Mouse (Mus musculus): ENCODE results near the gene Ly6f. TPM values are rescaled to one million over a fixed set of nuclear protein-coding genes. Genes with fewer than 3 reads are reported as not detected.
"Not testable (repeated sequence)": the region's sequence is repeated elsewhere in the genome, so short reads cannot be mapped to it uniquely, and the experiment has no call there.

Ly6f gene
- polyA plus RNA-seq, 1 experiment, result not detected

DNA sequence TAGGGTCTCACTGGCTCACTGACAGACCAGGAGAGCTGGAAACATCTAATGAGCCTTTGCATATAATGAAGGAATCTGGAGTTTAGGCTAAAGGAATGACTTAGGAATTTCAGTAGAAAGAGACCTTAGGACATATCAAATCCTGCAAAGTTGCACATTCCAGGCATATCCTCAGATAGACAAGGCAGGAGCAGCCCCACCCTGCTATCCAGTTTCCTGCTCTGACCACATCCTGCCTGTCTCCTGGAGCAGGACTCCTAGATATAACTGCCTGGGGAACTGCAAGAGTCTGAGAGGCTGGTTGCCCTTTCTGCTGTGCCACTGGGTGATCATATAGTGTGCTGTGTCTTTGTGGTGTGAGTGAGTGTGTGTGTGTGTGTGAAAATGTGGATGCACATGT, 1.9 kb downstream of the Ly6f start:
- Histone ChIP-seq H3K4me3 (ENCODE audit: insufficient read depth, low read length) (no peak overlapping the region), H3K4me1 (ENCODE audit: control insufficient read depth, insufficient read depth, low read length) (no peaks in the 10 kb centered on the region), H3K27ac (ENCODE audit: insufficient read depth, low read length) (no peak overlapping the region)
- no peak for TF ChIP-seq POLR2A (IDR thresholded peaks at IDR 0.05; ENCODE audit: extremely low read depth, insufficient read depth, low read length)
- TF ChIP-seq CTCF (IDR thresholded peaks at IDR 0.05; ENCODE audit: extremely low read depth, insufficient read depth, low read length), result no peak

DNA sequence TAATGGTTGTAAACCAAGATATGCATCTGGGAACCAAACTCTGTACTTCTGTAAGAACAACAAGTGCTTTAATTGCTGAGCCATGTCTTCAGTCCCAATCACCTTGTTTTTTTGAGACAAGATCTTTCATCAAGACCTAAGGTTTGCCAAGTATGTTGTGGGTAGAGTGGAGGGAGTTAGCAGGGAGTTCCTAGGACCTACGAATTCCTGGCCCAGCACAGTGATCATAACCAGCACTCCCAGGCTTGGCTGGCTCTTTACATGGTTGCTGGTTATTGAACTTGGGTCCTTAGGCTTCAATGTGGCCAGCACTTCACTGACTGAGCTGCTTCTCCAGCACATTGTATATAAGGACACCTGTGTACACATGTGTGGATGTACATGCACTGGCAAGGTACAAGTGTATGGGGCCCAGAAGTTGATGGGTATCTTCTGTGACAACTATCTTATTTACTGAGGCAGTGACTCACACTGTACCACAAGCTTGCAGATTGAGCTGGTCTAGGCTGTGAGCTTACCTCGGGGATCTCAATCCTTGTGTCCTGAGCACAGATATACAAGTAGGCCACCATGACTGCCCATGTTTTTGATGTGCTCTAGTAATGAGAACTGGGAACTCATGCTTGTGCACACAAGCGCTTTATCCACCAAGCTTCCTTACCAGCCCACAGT, 2.6 kb downstream of the Ly6f start:
- TF ChIP-seq POLR2A (IDR thresholded peaks at IDR 0.05; ENCODE audit: extremely low read depth, insufficient read depth, low read length) (no peak), CTCF (IDR thresholded peaks at IDR 0.05; ENCODE audit: extremely low read depth, insufficient read depth, low read length) (no peak)
- no peaks in the 10 kb centered on the region for H3K4me1 ChIP-seq (ENCODE audit: control insufficient read depth, insufficient read depth, low read length)

DNA sequence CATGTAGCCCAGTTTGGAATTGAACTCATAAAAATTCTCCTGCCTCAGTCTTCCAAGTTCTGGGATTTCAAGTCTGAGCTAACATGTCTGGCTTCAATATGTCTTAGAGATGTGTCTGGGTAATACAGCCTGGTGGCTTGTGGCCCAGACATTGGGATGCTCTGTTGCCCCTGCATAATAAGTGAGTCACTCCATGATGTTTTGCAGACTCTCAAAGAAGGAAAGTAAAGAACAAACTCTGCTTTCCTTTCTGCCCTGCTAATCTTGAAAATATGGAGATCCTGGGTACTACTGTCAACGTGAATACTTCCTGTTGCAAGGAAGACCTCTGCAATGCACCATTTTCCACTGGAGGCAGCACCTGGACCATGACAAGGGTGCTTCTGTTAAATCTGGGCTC, 3.2 kb downstream of the Ly6f start:
- H3K27ac ChIP-seq (ENCODE audit: insufficient read depth, low read length), result no peak overlapping the region
- no peak overlapping the region for H3K4me3 ChIP-seq (ENCODE audit: insufficient read depth, low read length)
- H3K4me1 ChIP-seq (ENCODE audit: control insufficient read depth, insufficient read depth, low read length), result no peaks in the 10 kb centered on the region
- TF ChIP-seq POLR2A (IDR thresholded peaks at IDR 0.05; ENCODE audit: extremely low read depth, insufficient read depth, low read length) (no peak), CTCF (IDR thresholded peaks at IDR 0.05; ENCODE audit: extremely low read depth, insufficient read depth, low read length) (no peak)

More for the DNA sequence above, 2.6 kb downstream of the Ly6f start:
- no peak overlapping the region for H3K27ac ChIP-seq (ENCODE audit: insufficient read depth, low read length)
- H3K4me3 ChIP-seq (ENCODE audit: insufficient read depth, low read length), result no peak overlapping the region

DNA sequence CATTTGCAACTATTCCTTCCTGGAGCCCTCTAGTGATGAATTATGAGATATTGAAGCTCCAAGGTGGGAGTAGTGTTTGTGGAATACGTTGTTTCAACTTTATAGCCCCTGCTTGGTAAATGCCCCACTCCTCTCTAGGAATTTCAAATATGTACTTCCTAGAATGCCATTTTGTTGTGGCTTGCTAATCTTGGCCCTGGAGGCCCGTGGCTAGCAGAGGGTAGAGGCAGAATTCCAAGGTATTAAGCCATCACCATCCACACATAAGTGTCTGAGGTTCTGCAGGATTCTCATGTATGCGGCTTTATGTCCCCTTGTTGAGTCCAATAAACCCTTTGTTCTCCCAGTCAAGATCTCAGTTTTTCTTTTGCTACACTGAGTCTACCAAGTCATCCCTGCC, 3.7 kb downstream of the Ly6f start:
- H3K4me3 ChIP-seq (ENCODE audit: insufficient read depth, low read length), result no peak overlapping the region
- H3K4me1 ChIP-seq (ENCODE audit: control insufficient read depth, insufficient read depth, low read length), result no peaks in the 10 kb centered on the region
- no peak overlapping the region for H3K27ac ChIP-seq (ENCODE audit: insufficient read depth, low read length)
- TF ChIP-seq CTCF (IDR thresholded peaks at IDR 0.05; ENCODE audit: extremely low read depth, insufficient read depth, low read length) (no peak), POLR2A (IDR thresholded peaks at IDR 0.05; ENCODE audit: extremely low read depth, insufficient read depth, low read length) (no peak)

DNA sequence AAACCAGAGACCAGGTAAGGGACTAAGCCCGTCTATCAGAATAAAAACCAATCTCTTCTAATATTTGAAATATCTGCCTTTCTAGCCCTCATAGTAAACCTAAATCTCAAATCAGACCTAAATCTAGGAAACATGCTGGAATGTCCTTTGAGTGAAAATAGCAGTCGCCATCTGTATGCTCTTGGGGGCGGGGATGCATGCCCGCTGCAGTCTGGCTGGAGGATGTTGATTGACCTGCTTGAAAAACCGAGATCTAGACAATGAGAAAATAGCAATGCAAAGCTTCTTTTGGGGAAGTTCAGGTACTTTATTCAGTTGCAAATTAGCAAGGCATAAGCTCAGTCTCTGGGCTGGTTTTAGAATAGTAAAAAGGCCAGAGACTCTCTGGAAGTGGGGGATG, 13.8 kb downstream of the Ly6f start:
- H3K4me3 ChIP-seq (ENCODE audit: insufficient read depth, low read length); H3K27ac ChIP-seq (ENCODE audit: insufficient read depth, low read length); H3K4me1 ChIP-seq (ENCODE audit: control insufficient read depth, insufficient read depth, low read length): not testable (repeated sequence)

DNA sequence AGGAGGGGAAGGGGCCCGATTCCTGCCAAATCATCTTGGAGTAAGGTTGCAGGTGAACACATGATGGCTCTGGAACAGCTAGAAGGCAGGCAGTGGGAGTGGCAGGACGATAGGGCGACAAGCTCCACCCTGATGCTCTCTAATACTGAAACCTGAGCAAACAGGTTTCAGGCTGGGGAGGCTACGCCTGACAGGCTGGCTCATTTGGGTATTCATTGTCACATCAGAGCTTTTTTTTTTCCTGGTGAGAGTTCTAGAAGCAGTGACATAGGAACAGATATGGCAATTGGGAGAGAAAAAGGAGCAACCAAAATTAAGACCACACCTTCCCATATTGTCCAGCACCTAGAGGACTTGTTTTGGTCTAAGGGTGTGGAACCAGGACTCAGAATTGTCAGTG, 18.3 kb downstream of the Ly6f start:
- H3K27ac ChIP-seq (ENCODE audit: insufficient read depth, low read length); H3K4me1 ChIP-seq (ENCODE audit: control insufficient read depth, insufficient read depth, low read length); H3K4me3 ChIP-seq (ENCODE audit: insufficient read depth, low read length): not testable (repeated sequence)

DNA sequence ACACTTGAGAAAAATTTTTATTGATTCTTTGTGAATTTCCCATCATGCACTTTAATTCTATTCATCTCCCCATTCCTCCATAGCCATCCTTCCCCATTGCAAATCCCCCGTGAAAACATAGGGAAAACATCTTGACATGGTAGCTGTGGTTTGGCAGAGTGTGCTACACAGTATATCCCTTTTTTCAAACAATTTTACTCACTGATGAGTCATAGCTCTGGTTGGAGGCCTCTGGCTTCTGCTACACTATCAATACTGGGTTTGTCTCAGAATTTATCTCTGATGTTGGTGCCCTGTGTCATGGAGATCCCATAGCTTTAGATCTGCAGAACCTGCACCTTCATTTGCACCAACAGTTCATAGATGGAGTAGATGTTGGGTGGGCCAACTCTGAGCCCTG, 24.2 kb downstream of the Ly6f start:
- no peak overlapping the region for H3K27ac ChIP-seq (ENCODE audit: insufficient read depth, low read length)
- no peaks in the 10 kb centered on the region for H3K4me1 ChIP-seq (ENCODE audit: control insufficient read depth, insufficient read depth, low read length)
- H3K4me3 ChIP-seq (ENCODE audit: insufficient read depth, low read length), result no peak overlapping the region
- no peak for TF ChIP-seq POLR2A (IDR thresholded peaks at IDR 0.05; ENCODE audit: extremely low read depth, insufficient read depth, low read length)

DNA sequence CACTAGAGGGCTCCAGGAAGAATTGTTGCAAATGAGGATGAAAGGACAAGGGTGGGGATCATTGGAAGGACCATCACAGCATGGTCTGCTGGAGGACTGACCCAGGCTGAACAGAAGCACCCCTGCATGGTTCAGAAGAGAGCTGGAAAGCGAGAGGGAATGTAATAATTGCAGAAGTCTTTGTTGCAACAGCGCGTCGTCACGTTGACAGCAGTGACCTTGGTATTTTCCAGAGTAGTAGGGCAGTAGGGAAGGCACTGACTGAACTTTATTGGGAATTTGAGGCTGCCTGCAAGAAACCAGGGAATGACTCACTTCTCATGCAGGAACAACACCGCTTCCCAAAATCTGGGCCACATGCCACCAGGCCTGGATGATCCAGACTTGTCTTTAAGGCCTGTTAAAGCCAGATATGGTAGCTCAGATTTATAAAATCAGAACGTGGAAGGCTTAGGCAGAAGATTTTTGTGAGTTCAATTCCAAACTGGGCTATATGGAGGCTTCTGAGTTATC, 25.7 kb downstream of the Ly6f start:
- no peak overlapping the region for H3K4me3 ChIP-seq (ENCODE audit: insufficient read depth, low read length)
- TF ChIP-seq CTCF (IDR thresholded peaks at IDR 0.05; ENCODE audit: extremely low read depth, insufficient read depth, low read length) (no peak), POLR2A (IDR thresholded peaks at IDR 0.05; ENCODE audit: extremely low read depth, insufficient read depth, low read length) (no peak)

DNA sequence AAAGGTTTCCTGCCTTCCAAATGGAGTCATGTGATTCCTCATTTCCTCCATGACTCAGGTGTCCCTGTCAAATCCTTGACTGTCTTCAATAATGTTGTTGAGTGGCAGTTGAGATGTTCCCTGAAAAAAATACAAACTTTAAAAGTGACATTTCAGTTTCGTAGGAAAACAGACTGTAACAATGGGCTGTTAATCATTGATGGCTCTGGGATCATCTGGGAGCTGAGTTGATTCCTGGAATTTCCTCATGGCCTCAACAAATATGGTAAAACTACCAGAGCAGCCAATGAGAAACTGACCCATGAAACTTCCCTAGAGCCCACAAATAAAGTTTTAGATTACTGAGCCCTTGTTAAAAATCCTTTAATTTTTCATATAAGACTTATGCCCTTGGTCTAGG, 37.9 kb downstream of the Ly6f start:
- no peak for TF ChIP-seq POLR2A (IDR thresholded peaks at IDR 0.05; ENCODE audit: extremely low read depth, insufficient read depth, low read length)
- TF ChIP-seq CTCF (IDR thresholded peaks at IDR 0.05; ENCODE audit: extremely low read depth, insufficient read depth, low read length), result no peak
- Histone ChIP-seq H3K4me3 (ENCODE audit: insufficient read depth, low read length) (no peak overlapping the region), H3K27ac (ENCODE audit: insufficient read depth, low read length) (no peak overlapping the region), H3K4me1 (ENCODE audit: control insufficient read depth, insufficient read depth, low read length) (no peaks in the 10 kb centered on the region)

More for the DNA sequence above, 25.7 kb downstream of the Ly6f start:
- no peak overlapping the region for H3K27ac ChIP-seq (ENCODE audit: insufficient read depth, low read length)
- H3K4me1 ChIP-seq (ENCODE audit: control insufficient read depth, insufficient read depth, low read length), result no peaks in the 10 kb centered on the region

DNA sequence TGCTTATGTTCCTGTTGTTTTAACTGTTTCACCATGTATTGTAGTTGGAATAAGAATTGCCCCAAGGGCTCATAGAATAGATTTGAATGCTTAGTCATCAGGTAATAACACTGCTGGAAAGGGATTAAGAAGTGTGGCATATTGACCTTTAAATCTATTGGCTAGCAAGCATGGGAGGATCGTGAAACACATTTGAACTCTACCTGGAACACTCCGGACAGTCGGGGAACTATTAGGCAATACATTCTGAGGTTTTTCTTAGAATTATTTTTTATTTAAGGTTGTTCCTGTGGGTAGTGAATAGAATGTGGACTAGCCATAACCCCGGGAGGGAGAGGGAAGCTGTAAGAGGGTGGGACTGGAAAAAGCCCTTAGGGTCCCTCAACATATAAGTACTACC, 41.0 kb downstream of the Ly6f start:
- Histone ChIP-seq H3K4me1 (ENCODE audit: control insufficient read depth, insufficient read depth, low read length) (no peaks in the 10 kb centered on the region), H3K4me3 (ENCODE audit: insufficient read depth, low read length) (no peak overlapping the region), H3K27ac (ENCODE audit: insufficient read depth, low read length) (no peak overlapping the region)
- TF ChIP-seq CTCF (IDR thresholded peaks at IDR 0.05; ENCODE audit: extremely low read depth, insufficient read depth, low read length) (no peak), POLR2A (IDR thresholded peaks at IDR 0.05; ENCODE audit: extremely low read depth, insufficient read depth, low read length) (no peak)

DNA sequence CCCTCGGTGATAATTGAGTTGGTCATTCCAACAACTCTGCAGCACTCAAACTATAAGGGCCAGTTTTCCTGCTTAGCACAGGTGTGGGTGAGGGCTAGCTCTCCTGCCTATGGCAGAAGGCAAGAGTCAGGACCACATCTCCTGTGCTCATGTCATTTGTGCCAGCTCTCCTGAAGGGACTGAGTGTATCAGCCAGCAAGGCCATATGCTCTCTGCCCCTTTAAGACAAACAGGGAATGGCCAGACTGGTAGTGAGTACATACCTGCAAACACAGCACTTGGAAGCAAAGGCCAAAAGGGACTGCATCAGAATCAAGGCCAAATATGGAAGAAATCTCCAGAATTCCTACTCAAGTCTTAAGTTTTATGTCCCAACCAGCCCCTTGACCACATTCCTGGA, 41.7 kb downstream of the Ly6f start:
- Histone ChIP-seq H3K27ac (ENCODE audit: insufficient read depth, low read length) (no peak overlapping the region), H3K4me3 (ENCODE audit: insufficient read depth, low read length) (no peak overlapping the region), H3K4me1 (ENCODE audit: control insufficient read depth, insufficient read depth, low read length) (no peaks in the 10 kb centered on the region)
- TF ChIP-seq POLR2A (IDR thresholded peaks at IDR 0.05; ENCODE audit: extremely low read depth, insufficient read depth, low read length) (no peak), CTCF (IDR thresholded peaks at IDR 0.05; ENCODE audit: extremely low read depth, insufficient read depth, low read length) (no peak)

Measured in cortical plate, adult 2 months (tissue).